Mouse (Mus musculus) Patski (cell line): Measurements from ENCODE around the gene B3gnt2. TPM values are rescaled to one million over a fixed set of nuclear protein-coding genes. Genes with fewer than 3 reads are reported as not detected.
A peak's percentile ranks its signal among the peaks of the same experiment; 100 is the strongest.

Experiments used
- ATAC-seq: fragments of 100-300 bp; one replicate; pipeline ENCODE4 v1.8.0; 2021
- CTCF ChIA-PET: fragments of 350-600 bp; sonication (Branson Sonifier 250); formaldehyde crosslinking; loops from one replicate; lab custom pipeline; 2022; ENCODE audit warnings: inconsistent platforms; lab: Charles Lee
- POLR2A ChIA-PET: fragments of 350-600 bp; sonication (Branson Sonifier 250); formaldehyde crosslinking; loops from one replicate; lab custom pipeline; 2022; ENCODE audit warnings: antibody characterized with exemption, inconsistent platforms; lab: Charles Lee
- DNase-seq: peaks from one replicate; pipeline ENCODE4 v3.0.0-alpha.2; 2011; ENCODE audit warnings: low read depth, low spot score
- H3K27me3 ChIP-seq: fragments of 371-371 bp; one replicate; pipeline ENCODE4 v1.5.1; 2021
- CTCF ChIP-seq: fragments of 100-300 bp; IDR thresholded peaks from one replicate; pipeline ENCODE4 v1.5.1; 2021
- in situ Hi-C: fragments of 300-500 bp; cut with MboI; formaldehyde crosslinking; loops from 3 replicates; pipeline ENCODE4 v1.11.1; 2018; ENCODE audit warnings: low pct_unique_long_range_greater_than_20kb, mixed read lengths
- polyA plus RNA-seq: library from polyadenylated mRNA; unstranded; gene quantifications from one replicate; pipeline ENCODE4 v1.2.3, GENCODE M21; 2021

Gene B3gnt2
- polyA plus RNA-seq, 1 experiment from 2014 or later = 20.3 TPM

DNA sequence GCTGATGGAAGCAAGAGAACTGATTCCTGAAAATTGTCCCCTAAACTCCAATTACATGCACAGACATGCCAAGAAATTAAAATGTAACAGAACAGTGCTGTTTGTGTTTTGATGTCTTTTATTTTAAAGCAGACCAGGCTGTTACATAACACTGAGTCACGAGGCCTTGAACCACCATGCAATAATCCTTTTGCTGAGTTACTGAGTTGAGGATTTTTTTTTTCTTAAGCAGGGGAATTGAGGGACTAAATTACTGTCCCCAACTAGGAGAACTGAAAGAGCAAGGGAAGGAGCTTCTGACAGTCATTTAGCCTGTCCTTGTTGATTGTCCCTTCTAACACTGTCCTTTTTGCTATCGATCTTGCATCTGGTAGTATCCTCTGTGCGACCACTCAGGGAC is 76.3 kb downstream of the B3gnt2 start:
- no peak for TF ChIP-seq CTCF
- DNase-seq (no peak), ATAC-seq (no peak)
- in situ Hi-C loops = no loop called here
- ChIA-PET POLR2A (no interaction called here), CTCF (interaction anchor here (1.5 kb wide), 1 partner anchor 10 kb away, joined by 3 read pairs; no protein-coding TSS in a partner anchor)
- H3K27me3 ChIP-seq = no peaks in the 10 kb centered on the region

DNA sequence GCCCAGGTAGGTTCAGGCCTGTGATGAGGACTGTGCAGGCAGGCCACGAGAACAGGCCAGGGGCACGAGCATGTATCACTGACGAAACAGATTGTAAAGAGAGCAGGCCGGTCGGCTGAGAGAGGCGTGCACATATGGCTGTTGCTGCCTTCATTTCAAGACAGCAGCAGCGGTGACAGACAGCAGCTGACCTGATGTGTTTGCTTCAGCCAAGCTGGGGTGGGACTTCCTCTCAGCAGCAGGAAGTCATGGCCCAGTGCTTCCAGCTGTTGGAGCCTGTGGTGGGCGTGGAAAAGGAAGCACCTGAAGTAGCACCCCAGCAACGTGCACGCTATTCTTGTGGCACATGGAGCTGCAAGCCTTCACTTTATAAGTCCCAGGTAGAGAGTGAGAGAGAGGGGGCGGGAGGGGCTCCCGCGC is 78.0 kb downstream of the B3gnt2 start:
- no peak for ATAC-seq
- DNase-seq = no peak
- in situ Hi-C loops = no loop called here
- CTCF ChIA-PET = no interaction called here
- H3K27me3 ChIP-seq = no peaks in the 10 kb centered on the region
- no peak for TF ChIP-seq CTCF
- POLR2A ChIA-PET = no interaction called here

DNA sequence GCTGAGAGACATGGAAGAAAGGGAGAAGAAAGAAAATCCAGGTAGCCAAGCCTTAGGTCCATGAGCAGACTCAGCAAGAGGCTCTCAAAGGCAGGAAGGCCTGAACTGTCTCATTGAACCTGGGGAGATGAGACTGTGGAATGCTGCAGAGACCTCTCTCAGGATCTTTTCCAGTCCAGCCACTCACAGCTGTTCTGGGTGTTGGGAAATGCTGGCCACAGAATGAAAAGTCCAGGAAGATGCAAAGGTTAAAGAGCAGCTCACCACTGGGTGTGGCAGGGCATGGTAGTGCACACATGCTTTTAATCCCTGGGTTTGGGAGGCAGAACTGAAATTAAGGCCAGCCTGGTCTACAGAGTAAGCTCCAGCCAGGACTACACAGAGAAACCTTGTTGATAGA is 79.6 kb downstream of the B3gnt2 start:
- ATAC-seq (no peak), DNase-seq (no peak)
- TF ChIP-seq CTCF = no peak
- H3K27me3 ChIP-seq = no peaks in the 10 kb centered on the region
- ChIA-PET CTCF (no interaction called here), POLR2A (no interaction called here)
- in situ Hi-C loops = no loop called here

DNA sequence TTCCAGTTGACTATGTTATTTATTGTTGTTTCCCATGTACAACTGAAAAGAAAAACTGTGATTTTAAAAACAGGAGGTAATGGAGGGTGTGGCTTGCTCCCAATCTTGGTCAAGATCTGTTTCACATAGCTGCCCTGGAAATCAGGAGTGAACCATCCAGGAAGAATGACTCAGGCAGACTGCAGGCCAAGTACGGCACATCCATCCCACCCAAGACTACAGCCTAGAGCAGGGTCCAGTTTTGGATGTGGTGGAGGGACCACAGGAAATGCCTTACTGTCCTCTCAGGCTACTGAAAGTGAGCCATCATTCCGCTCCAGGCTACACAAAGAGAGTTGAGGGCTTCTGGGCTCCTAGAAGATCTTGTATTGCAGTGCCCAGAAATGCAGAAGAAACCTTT is 80.0 kb downstream of the B3gnt2 start:
- DNase-seq = no peak
- POLR2A ChIA-PET = no interaction called here
- in situ Hi-C loops = no loop called here
- no peak for TF ChIP-seq CTCF
- CTCF ChIA-PET = no interaction called here
- ATAC-seq = no peak
- no peaks in the 10 kb centered on the region for H3K27me3 ChIP-seq

DNA sequence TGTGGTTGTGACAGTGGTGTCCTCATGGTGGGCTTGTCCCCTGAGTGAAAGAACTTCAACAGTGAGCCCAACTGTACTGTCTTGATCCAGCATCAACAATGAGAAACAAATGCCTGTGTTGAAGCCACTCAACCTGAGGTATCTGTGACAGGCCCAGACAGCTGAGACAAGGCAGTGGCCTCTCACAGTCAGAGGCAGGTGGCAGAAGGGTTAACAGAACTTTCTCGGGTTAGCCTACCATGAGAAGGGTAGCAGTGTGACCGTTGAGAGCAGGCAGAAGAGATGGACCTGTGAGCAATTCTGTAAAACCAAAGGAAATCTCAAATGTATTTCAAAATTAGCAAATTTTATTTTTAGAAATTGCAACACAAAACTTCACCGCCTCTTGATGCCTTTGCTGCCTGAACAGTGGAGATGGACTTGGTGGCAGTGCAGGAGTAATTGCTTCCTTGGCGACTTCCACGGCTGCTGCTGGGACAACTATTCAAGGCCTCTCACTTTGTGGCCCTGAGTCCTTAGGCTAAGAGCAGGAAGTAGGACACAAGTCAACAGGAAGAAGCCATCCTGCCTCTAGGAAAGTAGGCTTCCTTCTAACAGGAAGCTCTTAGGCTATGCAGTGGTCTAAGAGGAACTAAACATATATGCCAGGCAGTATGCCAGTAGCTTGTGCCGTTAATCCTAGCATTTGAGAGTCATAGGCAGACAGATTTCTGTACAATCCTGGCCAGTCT is 80.8 kb downstream of the B3gnt2 start:
- ChIA-PET POLR2A (no interaction called here), CTCF (interaction anchor here (0.6 to 1.1 kb wide), 2 partner anchors 21 to 548 kb away, joined by 3 read pairs; no protein-coding TSS in a partner anchor)
- no peak for TF ChIP-seq CTCF
- H3K27me3 ChIP-seq = no peaks in the 10 kb centered on the region
- ATAC-seq = no peak
- in situ Hi-C loops = no loop called here
- DNase-seq = no peak

DNA sequence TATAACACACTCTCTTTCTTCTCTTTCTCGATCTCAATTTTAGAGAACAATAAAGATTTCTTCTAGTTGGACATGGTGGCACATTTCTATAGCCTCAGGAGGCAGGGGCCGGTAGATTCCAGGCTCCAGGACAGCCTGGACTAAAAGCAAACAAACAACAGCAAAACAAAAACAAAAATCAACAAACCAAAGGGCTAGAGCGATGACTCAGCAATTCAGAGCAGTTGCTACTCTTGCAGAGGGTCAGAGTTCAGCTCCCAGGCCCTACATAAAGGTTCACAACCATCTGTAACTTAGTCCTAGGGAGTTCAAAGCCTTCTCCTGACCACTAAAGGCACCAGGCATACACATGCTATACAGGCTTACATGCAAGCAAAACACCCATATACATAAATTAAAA is 82.2 kb downstream of the B3gnt2 start:
- no peak for DNase-seq
- ChIA-PET POLR2A (no interaction called here), CTCF (no interaction called here)
- ATAC-seq = no peak
- in situ Hi-C loops = no loop called here
- TF ChIP-seq CTCF = no peak
- no peaks in the 10 kb centered on the region for H3K27me3 ChIP-seq

DNA sequence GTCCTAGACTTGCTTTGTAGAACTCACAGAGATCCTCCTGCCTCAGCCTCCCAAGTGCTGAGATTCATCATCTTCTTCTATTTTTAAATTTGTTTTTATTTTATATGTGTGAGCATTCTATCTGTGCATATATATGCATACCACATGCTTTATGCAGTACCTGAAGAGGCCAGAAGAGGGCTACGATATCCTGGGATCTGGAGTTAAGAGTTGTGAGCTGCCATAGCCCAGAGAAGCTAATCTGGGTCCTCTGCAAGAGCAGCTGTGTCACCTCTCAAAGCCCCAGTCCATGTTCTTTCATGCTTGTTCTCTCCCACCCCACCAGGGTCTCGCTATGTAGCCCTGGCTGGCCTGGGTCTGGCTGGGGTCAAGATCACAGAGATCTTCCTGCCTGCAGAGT is 83.2 kb downstream of the B3gnt2 start:
- DNase-seq (no peak), ATAC-seq (no peak)
- ChIA-PET CTCF (interaction anchor here (0.9 to 1.0 kb wide), 2 partner anchors 13 to 68 kb away, joined by 3 read pairs; no protein-coding TSS in a partner anchor), POLR2A (no interaction called here)
- TF ChIP-seq CTCF = peak; percentile 49
- H3K27me3 ChIP-seq = no peaks in the 10 kb centered on the region
- in situ Hi-C loops = no loop called here

DNA sequence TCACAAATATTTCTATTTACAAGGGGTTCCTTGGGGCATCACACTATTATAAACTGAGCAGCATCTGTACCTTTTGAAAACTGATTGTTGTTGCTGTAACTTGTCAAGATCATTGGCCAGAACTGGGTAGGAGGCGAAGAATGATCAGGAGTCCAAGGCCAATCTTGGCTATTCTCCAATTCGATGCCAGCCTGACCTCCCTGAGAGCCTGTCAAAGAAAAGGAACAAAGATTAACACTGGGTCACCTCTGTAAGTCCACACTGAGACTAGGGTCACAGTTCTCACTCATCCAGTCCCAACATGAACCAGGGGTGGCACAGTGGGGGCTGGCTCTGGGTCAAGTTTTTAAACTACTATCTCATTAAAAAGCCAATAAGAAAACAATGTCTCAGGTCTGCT is 85.9 kb downstream of the B3gnt2 start:
- POLR2A ChIA-PET = no interaction called here
- ATAC-seq = no peak
- DNase-seq = no peak
- in situ Hi-C loops = no loop called here
- TF ChIP-seq CTCF = no peak
- CTCF ChIA-PET = interaction anchor here (0.9 kb wide), 1 partner anchor 10 kb away, joined by 3 read pairs; no protein-coding TSS in a partner anchor
- no peaks in the 10 kb centered on the region for H3K27me3 ChIP-seq

DNA sequence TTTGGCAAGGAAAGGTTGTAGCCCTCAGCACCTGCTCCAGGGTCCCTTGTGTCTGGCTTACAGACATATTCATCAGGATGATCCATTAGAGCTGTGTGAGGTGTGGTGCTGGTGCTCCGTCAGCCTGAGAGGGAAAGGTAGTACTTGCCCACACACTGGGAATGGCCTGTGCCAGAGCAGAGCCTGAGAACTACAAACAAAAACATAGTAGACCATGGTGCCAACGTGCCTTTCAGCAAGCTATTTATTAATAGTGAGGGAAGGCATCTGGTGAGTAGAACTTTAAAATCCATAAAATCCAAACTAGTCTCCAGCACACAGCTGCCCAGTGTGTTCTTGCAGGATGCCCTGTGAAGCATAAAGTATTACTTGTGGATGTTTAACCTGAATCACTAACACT is 94.5 kb downstream of the B3gnt2 start:
- DNase-seq (no peak), ATAC-seq (peak; percentile 26)
- POLR2A ChIA-PET = interaction anchor here (0.6 kb wide), 1 partner anchor 278 kb away, joined by 3 read pairs; no protein-coding TSS in a partner anchor
- in situ Hi-C loops = no loop called here
- no peak for TF ChIP-seq CTCF
- CTCF ChIA-PET = no interaction called here
- H3K27me3 ChIP-seq = no peaks in the 10 kb centered on the region

DNA sequence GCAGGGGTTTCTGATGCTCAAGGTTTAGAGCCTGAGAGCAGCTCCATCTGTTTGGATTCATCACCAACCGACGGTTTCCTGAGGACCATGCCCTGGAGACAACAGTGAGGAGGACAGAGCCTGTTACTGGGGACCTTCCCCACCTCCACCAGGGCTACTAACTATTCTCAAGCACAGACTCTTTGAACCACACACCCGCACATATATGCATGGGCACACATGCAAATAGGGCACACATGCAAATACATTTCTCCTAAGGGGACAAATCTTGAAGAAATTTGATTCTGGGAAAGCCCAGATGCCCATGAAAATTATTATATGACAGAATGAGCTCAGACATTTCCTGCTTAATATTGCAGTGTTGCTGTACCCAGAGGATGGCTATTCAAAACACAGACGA is 95.3 kb downstream of the B3gnt2 start:
- DNase-seq = no peak
- in situ Hi-C loops = no loop called here
- no peak for ATAC-seq
- H3K27me3 ChIP-seq = no peaks in the 10 kb centered on the region
- no peak for TF ChIP-seq CTCF
- POLR2A ChIA-PET = interaction anchor here (0.6 kb wide), 1 partner anchor 277 kb away, joined by 3 read pairs; no protein-coding TSS in a partner anchor
- CTCF ChIA-PET = interaction anchor here (1.4 kb wide), 1 partner anchor 46 kb away, joined by 3 read pairs; no protein-coding TSS in a partner anchor
